Mouse (Mus musculus) CH12.LX (cell line): ENCODE data around the gene Prelid3b. TPM values are rescaled to one million over a fixed set of nuclear protein-coding genes. Genes with fewer than 3 reads are reported as not detected.

Source experiments
- DNase-seq: peaks from one replicate; pipeline ENCODE4 v3.0.0-alpha.2; 2013; ENCODE audit errors: extremely low read depth
- H3K27ac ChIP-seq: 2 replicates; pipeline ENCODE4 v1.5.1; 2012; ENCODE audit warnings: low read depth, mild to moderate bottlenecking, control low read depth, moderate library complexity; ENCODE audit not compliant: insufficient read depth
- H3K27me3 ChIP-seq: replicated peaks from 2 replicates; pipeline ENCODE3; 2012; ENCODE audit warnings: inconsistent platforms
- H3K36me3 ChIP-seq, 2 experiments: replicated peaks in 1 of 2; 2 replicates each; pipeline versions ENCODE3 to v1.6.1; 2012; ENCODE audit warnings: inconsistent platforms in 1 of 2, low read length in 1 of 2, mild to moderate bottlenecking in 1 of 2, mixed read lengths in 1 of 2, moderate library complexity in 1 of 2; ENCODE audit not compliant: control insufficient read depth in 1 of 2, insufficient read depth in 1 of 2
- H3K4me1 ChIP-seq, 2 experiments: 2 replicates each; pipeline ENCODE4 v1.6.1; 2012; ENCODE audit warnings: inconsistent platforms in 1 of 2, moderate library complexity in 1 of 2; ENCODE audit not compliant: insufficient read depth in 2 of 2, control insufficient read depth in 1 of 2
- H3K4me2 ChIP-seq: 2 replicates; pipeline ENCODE4 v1.6.1; 2012; ENCODE audit warnings: low read depth, mild to moderate bottlenecking, control low read depth; ENCODE audit not compliant: poor library complexity, insufficient read depth, severe bottlenecking
- H3K4me3 ChIP-seq, 3 experiments: fragments of 150-350 bp in 1 of 3; sonication (generic) in 1 of 3; replicated peaks in 1 of 3; 2 replicates each; pipeline versions ENCODE3 to v1.5.1; 2011 to 2012; ENCODE audit warnings: low read depth in 2 of 3, low read length in 2 of 3, mild to moderate bottlenecking in 2 of 3, moderate library complexity in 2 of 3, control low read depth in 1 of 3, improper control_type of control experiment in 1 of 3, inconsistent platforms in 1 of 3, mixed read lengths in 1 of 3; ENCODE audit not compliant: poor library complexity in 1 of 3
- H3K79me2 ChIP-seq: replicated peaks from 2 replicates; pipeline ENCODE4 v1.6.1; 2012; ENCODE audit warnings: mild to moderate bottlenecking, moderate library complexity; ENCODE audit not compliant: control insufficient read depth, poor library complexity, insufficient read depth, severe bottlenecking; ENCODE audit errors: extremely low read depth
- H3K9ac ChIP-seq: 2 replicates; pipeline ENCODE4 v1.6.1; 2012; ENCODE audit warnings: low read depth, mild to moderate bottlenecking, control low read depth, moderate library complexity; ENCODE audit not compliant: insufficient read depth
- H3K9me3 ChIP-seq: replicated peaks from 2 replicates; pipeline ENCODE3; 2012; ENCODE audit warnings: low read length, inconsistent platforms, mixed read lengths
- BHLHE40 ChIP-seq: IDR thresholded peaks from 2 replicates; pipeline ENCODE4 v1.6.1; 2011; ENCODE audit warnings: mild to moderate bottlenecking, low read depth, low read length, improper control_type of control experiment
- CHD1 ChIP-seq: IDR thresholded peaks from 2 replicates; pipeline ENCODE4 v1.6.1; 2012; ENCODE audit warnings: low read depth, low read length, improper control_type of control experiment, inconsistent platforms
- E2F4 ChIP-seq: IDR thresholded peaks from 2 replicates; pipeline ENCODE4 v1.6.1; 2011; ENCODE audit warnings: low read depth, low read length, improper control_type of control experiment; ENCODE audit not compliant: insufficient replicate concordance
- ELF1 ChIP-seq: IDR thresholded peaks from 2 replicates; pipeline ENCODE4 v1.6.1; 2014; ENCODE audit warnings: low read depth, mild to moderate bottlenecking, inconsistent platforms, low read length, improper control_type of control experiment
- EP300 ChIP-seq: IDR thresholded peaks from 2 replicates; pipeline ENCODE4 v1.6.1; 2011; ENCODE audit warnings: low read length, improper control_type of control experiment
- GABPA ChIP-seq: IDR thresholded peaks from 2 replicates; pipeline ENCODE4 v1.6.1; 2012; ENCODE audit warnings: low read depth, low read length, improper control_type of control experiment, inconsistent platforms; ENCODE audit not compliant: insufficient replicate concordance
- HCFC1 ChIP-seq: IDR thresholded peaks from 2 replicates; pipeline ENCODE4 v1.6.1; 2012; ENCODE audit warnings: low read depth, mild to moderate bottlenecking, inconsistent platforms, low read length, improper control_type of control experiment
- IRF4 ChIP-seq: IDR thresholded peaks from 2 replicates; pipeline ENCODE4 v1.6.1; 2014; ENCODE audit warnings: low read depth, mild to moderate bottlenecking, inconsistent platforms, low read length, improper control_type of control experiment
- JUN ChIP-seq: IDR thresholded peaks from 2 replicates; pipeline ENCODE4 v1.6.1; 2011; ENCODE audit warnings: low read depth, mild to moderate bottlenecking, low read length, improper control_type of control experiment, moderate library complexity; ENCODE audit not compliant: insufficient read depth
- JUND ChIP-seq: conservative IDR thresholded peaks from 2 replicates; pipeline ENCODE4 v1.6.1; 2011; ENCODE audit warnings: low read depth, low read length, improper control_type of control experiment
- KAT2A ChIP-seq: IDR thresholded peaks from 2 replicates; pipeline ENCODE4 v1.6.1; 2012; ENCODE audit warnings: low read length, improper control_type of control experiment, inconsistent platforms; ENCODE audit not compliant: insufficient replicate concordance
- MAFK ChIP-seq: IDR thresholded peaks from 2 replicates; pipeline ENCODE4 v1.6.1; 2011; ENCODE audit warnings: low read length, improper control_type of control experiment; ENCODE audit not compliant: insufficient replicate concordance
- MAZ ChIP-seq: IDR thresholded peaks from 2 replicates; pipeline ENCODE4 v1.6.1; 2012; ENCODE audit warnings: low read depth, mild to moderate bottlenecking, inconsistent platforms, low read length, improper control_type of control experiment, moderate library complexity
- MEF2A ChIP-seq: IDR thresholded peaks from 2 replicates; pipeline ENCODE4 v1.6.1; 2014; ENCODE audit warnings: low read depth, mild to moderate bottlenecking, inconsistent platforms, low read length, improper control_type of control experiment, borderline replicate concordance
- MXI1 ChIP-seq: IDR thresholded peaks from 2 replicates; pipeline ENCODE4 v1.6.1; 2011; ENCODE audit warnings: mild to moderate bottlenecking, low read depth, low read length, improper control_type of control experiment
- MYC ChIP-seq: IDR thresholded peaks from 2 replicates; pipeline ENCODE4 v1.6.1; 2011; ENCODE audit warnings: low read depth, mild to moderate bottlenecking, improper control_type of control experiment, low read length
- NELFE ChIP-seq: IDR thresholded peaks from 2 replicates; pipeline ENCODE4 v1.6.1; 2011; ENCODE audit warnings: low read depth, low read length, improper control_type of control experiment
- NRF1 ChIP-seq: IDR thresholded peaks from 2 replicates; pipeline ENCODE4 v1.6.1; 2014; ENCODE audit warnings: low read depth, mild to moderate bottlenecking, inconsistent platforms, low read length, improper control_type of control experiment, moderate library complexity
- POLR2A ChIP-seq: IDR thresholded peaks from 2 replicates; pipeline ENCODE4 v1.6.1; 2011; ENCODE audit warnings: low read depth, mild to moderate bottlenecking, improper control_type of control experiment, low read length
- RAD21 ChIP-seq: IDR thresholded peaks from 2 replicates; pipeline ENCODE4 v1.6.1; 2011; ENCODE audit warnings: low read depth, mild to moderate bottlenecking, low read length, improper control_type of control experiment, moderate library complexity
- SMC3 ChIP-seq: IDR thresholded peaks from 2 replicates; pipeline ENCODE4 v1.6.1; 2011; ENCODE audit warnings: low read depth, low read length, improper control_type of control experiment
- TBP ChIP-seq: conservative IDR thresholded peaks from 2 replicates; pipeline ENCODE4 v1.6.1; 2011; ENCODE audit warnings: low read depth, low read length, improper control_type of control experiment
- TCF12 ChIP-seq: IDR thresholded peaks from 2 replicates; pipeline ENCODE4 v1.6.1; 2014; ENCODE audit warnings: low read depth, mild to moderate bottlenecking, inconsistent platforms, low read length, improper control_type of control experiment
- USF1 ChIP-seq: IDR thresholded peaks from 2 replicates; pipeline ENCODE4 v1.6.1; 2014; ENCODE audit warnings: low read depth, mild to moderate bottlenecking, inconsistent platforms, low read length, improper control_type of control experiment
- ZC3H11A ChIP-seq: IDR thresholded peaks from 2 replicates; pipeline ENCODE4 v1.6.1; 2012; ENCODE audit warnings: low read depth, mild to moderate bottlenecking, inconsistent platforms, low read length, improper control_type of control experiment
- ZMIZ1 ChIP-seq: IDR thresholded peaks from 2 replicates; pipeline ENCODE4 v1.6.1; 2012; ENCODE audit warnings: low read depth, mild to moderate bottlenecking, inconsistent platforms, low read length, improper control_type of control experiment
- ZNF384 ChIP-seq: IDR thresholded peaks from 2 replicates; pipeline ENCODE4 v1.6.1; 2012; ENCODE audit warnings: low read depth, low read length, improper control_type of control experiment, inconsistent platforms
- dilution Hi-C: fragments of 300-500 bp; cut with MboI; formaldehyde crosslinking; loops from 2 replicates; pipeline ENCODE4 v1.14.3; 2020; ENCODE audit warnings: low sequenced_read_pairs; ENCODE audit not compliant: extremely low pct_unique_long_range_greater_than_20kb, extremely low pct_ligation_motif_present
- in situ Hi-C: fragments of 300-500 bp; cut with MboI; formaldehyde crosslinking; loops from 3 replicates; pipeline ENCODE4 v1.14.3; 2019; ENCODE audit warnings: low sequenced_read_pairs, low pct_ligation_motif_present, low pct_unique_long_range_greater_than_20kb, mixed read lengths
- polyA plus RNA-seq: library from polyadenylated mRNA; unstranded; fragments of >175 nt; gene quantifications from 2 replicates; pipeline ENCODE4 v1.2.1, GENCODE M21; 2012; ENCODE audit warnings: low read depth; ENCODE audit not compliant: insufficient read length
- total RNA-seq, 2 experiments: library from RNA; depleted of rRNA; stranded (reverse); fragments of 300-350 nt in 1 of 2; fragments of >200 nt in 1 of 2; gene quantifications; 2 replicates each; pipeline ENCODE4 v1.2.3; 2012 to 2014

Prelid3b gene
- total and polyA plus RNA-seq, 3 experiments: 90.3 to 187 (median 179) TPM

- no peak overlapping the region for H3K27ac ChIP-seq
- dilution Hi-C loops: no loop called here
These were observed 26.0 kb downstream of the Prelid3b start for GRCm38 (mm10) chr2:174446905-174447304.

GRCm38 (mm10) chr2:174446492-174446891, 26.4 kb downstream of the Prelid3b start:
- dilution Hi-C loops: no loop called here
- Histone ChIP-seq H3K36me3 (no peaks in the 10 kb centered on the region), H3K4me1 (peaks cover 19 to 30% of the 10 kb centered on the region in 2 experiments), H3K4me2 (no peak overlapping the region), H3K27me3 (peaks cover 1% of the 10 kb centered on the region)
- in situ Hi-C loops: no loop called here
- TF ChIP-seq KAT2A: no peak
- no peak for TF ChIP-seq TBP
- TF ChIP-seq ZMIZ1: no peak
- TF ChIP-seq, all 38 proteins: peak for 0
- no peak for DNase-seq
- Histone ChIP-seq H3K9me3 (no peaks in the 10 kb centered on the region), H3K9ac (no peak overlapping the region), H3K27ac (no peak overlapping the region), H3K4me3 (no peak overlapping the region), H3K79me2 (no peaks in the 10 kb centered on the region)

More at GRCm38 (mm10) chr2:174446905-174447304, 26.0 kb downstream of the Prelid3b start:
- Histone ChIP-seq H3K9me3 (no peaks in the 10 kb centered on the region), H3K27me3 (peaks cover 1% of the 10 kb centered on the region), H3K36me3 (no peaks in the 10 kb centered on the region), H3K4me3 (no peak overlapping the region), H3K4me1 (peaks cover 16 to 25% of the 10 kb centered on the region in 2 experiments), H3K9ac (no peak overlapping the region), H3K79me2 (no peaks in the 10 kb centered on the region), H3K4me2 (no peak overlapping the region)
- no peak for DNase-seq
- in situ Hi-C loops: no loop called here
- TF ChIP-seq CHD1 (no peak), MAFK (no peak), IRF4 (no peak), MEF2A (no peak), E2F4 (no peak), BHLHE40 (no peak)

- no peaks in the 10 kb centered on the region for H3K9me3 ChIP-seq
- 0 out of 2 replicates have a peak overlapping the region, but pooled peaks have one; percentile 33 for H3K4me2 ChIP-seq
- dilution Hi-C loops: no loop called here
- H3K4me3 ChIP-seq: no peak overlapping the region
- DNase-seq: no peak
- H3K9ac ChIP-seq: no peak overlapping the region
- in situ Hi-C loops: no loop called here
- H3K27ac ChIP-seq: no peak overlapping the region
- H3K4me1 ChIP-seq: peaks cover 24 to 41% of the 10 kb centered on the region in 2 experiments
- H3K36me3 ChIP-seq: no peaks in the 10 kb centered on the region
- H3K27me3 ChIP-seq: peaks cover 1% of the 10 kb centered on the region
- H3K79me2 ChIP-seq: no peaks in the 10 kb centered on the region
- TF ChIP-seq RAD21: no peak
- no peak for TF ChIP-seq JUN
- TF ChIP-seq ZC3H11A: no peak
- no peak for TF ChIP-seq ZMIZ1
- no peak for TF ChIP-seq USF1
- TF ChIP-seq TBP: no peak
- peak; percentile 66 for TF ChIP-seq EP300
- no peak for TF ChIP-seq NRF1
- no peak for TF ChIP-seq MYC
- TF ChIP-seq JUND: 0 out of 2 replicates have a peak, but pooled peaks have one; percentile 40
- no peak for TF ChIP-seq ZNF384
- TF ChIP-seq ELF1: no peak
- TF ChIP-seq POLR2A: no peak
- TF ChIP-seq MXI1: peak; percentile 6; the same call in 1 of the 2 replicates
- TF ChIP-seq GABPA: no peak
- no peak for TF ChIP-seq HCFC1
- no peak for TF ChIP-seq SMC3
- TF ChIP-seq TCF12: no peak
- TF ChIP-seq NELFE: no peak
- no peak for TF ChIP-seq MAZ
These were observed 27.9 kb downstream of the Prelid3b start for GRCm38 (mm10) chr2:174445018-174445417.
